Mouse (Mus musculus): ENCODE results near the gene Dock9.

Dock9 gene

GRCm38 (mm10) chr14:121791935-121792334, 5.7 kb downstream of the Dock9 start:
- no peak for DNase-seq (ENCODE audit: low spot score)

DNA sequence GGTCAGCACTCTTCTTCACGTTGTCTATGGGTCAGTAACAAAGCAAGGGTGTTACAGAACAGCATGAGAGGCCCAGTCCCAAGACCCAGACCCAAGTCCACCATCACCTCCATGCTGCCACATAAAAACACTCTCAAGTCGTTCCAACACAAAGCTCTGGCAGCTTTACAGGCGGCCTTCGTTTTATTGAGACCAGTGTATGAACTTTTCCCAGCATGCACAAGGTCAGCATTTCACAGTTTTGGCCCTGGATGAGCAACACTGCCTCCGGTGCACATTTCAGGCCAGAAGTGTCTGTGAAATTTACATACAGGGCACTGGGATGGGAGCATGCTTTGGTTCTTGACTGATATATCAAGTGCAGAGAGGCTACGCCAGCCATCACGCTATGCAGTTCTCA, 6.5 kb downstream of the Dock9 start:
- DNase-seq (ENCODE audit: low spot score), result peak; percentile 39

DNA sequence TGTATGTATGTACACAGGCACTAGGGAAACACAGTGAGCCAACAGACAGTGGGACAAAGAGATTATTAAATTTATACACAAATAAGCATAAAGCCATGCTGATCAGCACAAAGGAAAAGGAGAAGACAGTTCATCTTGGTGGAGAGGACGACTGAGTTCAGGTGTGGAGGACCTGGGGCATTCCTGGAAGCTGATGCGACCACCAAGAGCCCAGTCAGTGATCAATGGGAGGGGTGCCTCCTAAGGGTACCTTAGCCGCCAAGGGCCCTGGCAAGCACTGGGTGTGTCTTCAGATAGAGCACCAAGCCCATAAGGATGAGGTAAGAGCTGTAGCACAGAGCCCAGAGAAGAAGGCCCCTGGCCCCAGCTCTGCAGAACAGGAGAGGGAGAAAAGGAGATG, 8.4 kb downstream of the Dock9 start:
- no peak for DNase-seq (ENCODE audit: low spot score)

- DNase-seq (ENCODE audit: low spot score), result no peak
These were observed 9.2 kb downstream of the Dock9 start for GRCm38 (mm10) chr14:121788451-121788850.

DNA sequence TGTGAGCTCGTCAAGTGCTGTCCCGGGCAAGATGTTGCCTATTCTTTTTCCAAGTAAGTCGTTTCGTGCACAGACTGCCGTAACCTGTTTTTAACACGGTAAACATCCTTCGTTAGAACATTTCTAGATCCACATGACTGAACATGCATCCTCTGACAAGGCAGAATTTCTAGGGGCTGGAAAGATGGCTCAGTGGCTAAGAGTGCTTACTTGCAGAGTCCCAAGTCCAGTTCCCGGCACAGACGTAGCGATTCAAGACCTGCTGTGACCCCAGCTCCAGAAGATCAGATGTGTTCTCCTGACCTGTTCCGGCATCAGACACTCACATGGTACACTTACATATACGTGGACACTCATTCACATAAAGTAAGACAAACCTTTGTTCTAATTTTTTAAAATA, 10.2 kb downstream of the Dock9 start:
- DNase-seq (ENCODE audit: low spot score), result no peak

- DNase-seq (ENCODE audit: low spot score), result no peak
These were observed 10.7 kb downstream of the Dock9 start for GRCm38 (mm10) chr14:121786900-121787299.

GRCm38 (mm10) chr14:121785394-121785793, 12.2 kb downstream of the Dock9 start:
- no peak for DNase-seq (ENCODE audit: low spot score)

DNA sequence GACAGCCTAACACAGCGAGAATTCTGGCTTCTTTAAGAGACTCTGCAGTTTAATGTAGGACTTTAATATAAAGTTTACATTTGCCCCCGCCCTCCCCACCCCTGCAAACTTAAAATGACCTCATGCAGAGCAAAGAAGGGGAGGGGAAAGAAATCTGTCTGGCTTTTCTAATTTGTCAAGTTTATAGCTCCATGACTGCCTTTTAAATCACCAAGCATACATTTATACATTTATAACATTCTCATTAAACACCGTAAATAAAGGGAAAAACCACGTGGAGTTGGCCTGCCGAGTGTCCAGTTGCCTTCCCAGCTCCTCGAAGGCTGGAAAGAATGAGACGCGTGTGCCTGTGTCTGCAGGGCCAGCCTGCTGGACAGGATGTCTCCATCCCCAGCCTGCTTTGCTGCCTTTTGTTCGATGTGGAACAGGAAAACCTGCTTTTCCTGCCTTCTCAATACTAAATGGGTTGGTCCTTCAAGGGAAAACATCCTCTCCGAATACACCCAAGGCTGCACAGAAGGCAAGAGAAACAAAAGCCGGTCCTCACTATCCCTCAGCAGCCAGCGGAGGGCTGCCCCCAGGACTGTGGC, 16.6 kb downstream of the Dock9 start:
- no peak for DNase-seq (ENCODE audit: low spot score)

- no peak for DNase-seq (ENCODE audit: low spot score)
These were observed 17.3 kb downstream of the Dock9 start for GRCm38 (mm10) chr14:121780144-121780913.

DNA sequence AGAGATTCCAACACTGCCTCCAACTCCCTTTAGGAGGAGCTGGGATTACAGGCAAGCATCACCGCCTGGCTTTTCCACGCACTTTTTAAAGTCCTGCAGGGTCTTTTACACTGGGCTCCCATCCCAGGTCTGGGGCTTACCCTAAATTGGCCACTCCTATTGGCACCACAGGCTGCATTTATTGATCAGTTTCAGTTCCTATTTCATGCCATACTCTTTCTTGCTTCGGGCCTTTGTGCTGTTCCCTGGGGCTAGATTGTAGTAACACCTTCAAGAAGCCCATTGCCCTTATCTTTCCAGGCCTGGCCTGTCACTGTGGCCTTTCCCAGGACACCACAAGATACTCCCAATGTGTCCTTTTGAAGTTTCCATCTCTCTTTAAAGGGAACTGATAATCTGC, 18.0 kb downstream of the Dock9 start:
- DNase-seq (ENCODE audit: low spot score), result no peak

DNA sequence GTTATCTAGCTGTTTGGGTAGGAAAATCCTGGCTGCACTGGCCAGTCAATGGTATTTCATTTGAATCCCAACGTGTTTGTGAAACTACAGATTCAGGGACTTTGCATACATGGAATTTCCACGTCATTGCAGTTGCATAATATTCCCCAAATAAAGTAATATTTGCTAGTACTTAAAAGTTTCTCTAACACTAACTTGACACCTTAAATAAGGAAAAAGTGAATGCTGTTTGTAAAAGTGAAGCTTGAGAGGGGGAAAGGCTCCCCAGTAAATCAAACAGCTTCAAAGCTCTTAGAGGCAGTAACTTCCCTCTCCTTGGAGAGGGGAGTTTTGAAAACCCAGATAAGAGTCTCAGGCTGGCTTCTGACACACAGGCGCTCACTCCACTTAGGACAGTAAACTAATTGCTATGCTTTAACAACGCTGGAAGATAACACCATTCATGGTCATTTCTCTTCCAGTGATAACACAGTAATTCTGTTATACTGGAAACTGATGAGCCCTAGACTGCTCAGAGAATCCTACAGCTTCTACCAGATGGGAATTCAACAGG, 20.3 kb downstream of the Dock9 start:
- DNase-seq (ENCODE audit: low spot score), result no peak

DNA sequence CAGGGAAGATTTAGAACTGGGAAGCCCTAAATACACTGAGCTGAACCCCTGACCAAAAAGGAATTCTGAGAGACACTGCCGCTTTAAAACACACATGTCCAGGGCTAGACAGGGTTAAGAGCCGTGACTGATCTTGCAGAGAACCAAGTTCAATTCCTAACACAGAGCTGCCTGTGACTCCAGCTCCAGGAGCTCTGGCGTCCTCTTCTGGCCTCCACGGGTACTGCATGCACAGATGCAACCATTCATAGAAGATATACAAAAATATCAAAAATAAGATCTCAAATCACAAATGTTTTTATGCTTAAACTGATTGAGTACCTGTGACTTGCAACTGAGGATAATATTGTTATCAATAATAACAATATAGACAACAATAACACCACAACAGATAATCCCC, 20.9 kb downstream of the Dock9 start:
- no peak for DNase-seq (ENCODE audit: low spot score)

DNA sequence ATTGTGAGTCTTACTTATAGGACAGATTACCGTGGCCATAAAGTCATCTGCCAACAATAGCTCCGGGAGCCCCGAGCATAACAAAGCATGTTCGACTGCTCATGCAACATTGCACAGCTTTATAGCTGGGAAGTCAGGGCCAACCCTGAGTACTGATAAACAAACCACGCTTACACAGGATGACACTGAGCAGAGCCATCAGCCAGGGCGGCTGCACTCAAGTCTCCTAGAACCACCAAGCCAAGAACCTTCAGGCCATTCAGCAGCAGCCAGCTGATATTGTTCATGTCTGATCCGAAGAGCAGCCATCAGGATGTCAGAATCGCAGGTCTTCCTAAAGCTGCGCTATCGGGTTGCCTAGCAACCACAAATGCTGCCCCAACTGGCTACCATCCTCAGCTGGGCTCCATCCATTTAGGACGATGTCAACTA, 35.6 kb downstream of the Dock9 start:
- DNase-seq (ENCODE audit: low spot score), result no peak

DNA sequence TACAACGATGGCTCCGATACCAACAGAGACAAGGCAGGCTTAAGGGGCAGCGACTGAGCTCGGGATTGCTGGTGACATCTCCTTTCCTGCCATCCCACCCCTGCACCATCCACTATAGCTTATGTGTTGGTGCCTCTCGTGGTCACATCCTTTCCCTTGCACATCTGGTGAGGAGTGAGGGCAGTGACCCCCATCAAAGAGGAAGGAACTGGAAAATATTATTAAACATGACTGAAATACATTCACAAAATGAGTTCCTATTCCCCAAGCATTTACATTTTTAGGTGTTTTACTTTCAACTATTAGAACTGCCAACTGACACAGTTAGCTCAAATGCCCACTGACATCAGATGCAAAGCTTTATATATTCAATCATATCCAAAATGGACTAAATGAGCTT, 37.2 kb downstream of the Dock9 start:
- no peak for DNase-seq (ENCODE audit: low spot score)

DNA sequence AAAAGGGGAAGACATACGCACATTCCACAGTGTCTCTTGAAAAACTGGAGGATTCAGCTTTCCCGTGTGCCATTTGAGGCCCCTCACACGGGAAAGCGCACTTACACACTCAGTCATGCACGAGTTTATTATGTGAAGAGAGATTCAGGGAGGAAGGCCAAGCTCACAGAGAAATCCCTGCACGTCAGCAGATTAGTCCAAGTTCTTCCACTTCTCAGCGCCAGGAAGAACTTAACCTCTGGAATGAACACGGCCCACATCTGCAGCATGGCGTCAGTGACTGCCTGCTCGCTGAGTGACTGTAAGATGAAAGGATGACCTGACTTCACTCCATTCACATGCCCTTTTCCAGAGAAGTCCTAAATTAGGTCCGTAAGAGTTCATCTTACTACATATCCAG, 43.5 kb downstream of the Dock9 start:
- no peak for DNase-seq (ENCODE audit: low spot score)

DNA sequence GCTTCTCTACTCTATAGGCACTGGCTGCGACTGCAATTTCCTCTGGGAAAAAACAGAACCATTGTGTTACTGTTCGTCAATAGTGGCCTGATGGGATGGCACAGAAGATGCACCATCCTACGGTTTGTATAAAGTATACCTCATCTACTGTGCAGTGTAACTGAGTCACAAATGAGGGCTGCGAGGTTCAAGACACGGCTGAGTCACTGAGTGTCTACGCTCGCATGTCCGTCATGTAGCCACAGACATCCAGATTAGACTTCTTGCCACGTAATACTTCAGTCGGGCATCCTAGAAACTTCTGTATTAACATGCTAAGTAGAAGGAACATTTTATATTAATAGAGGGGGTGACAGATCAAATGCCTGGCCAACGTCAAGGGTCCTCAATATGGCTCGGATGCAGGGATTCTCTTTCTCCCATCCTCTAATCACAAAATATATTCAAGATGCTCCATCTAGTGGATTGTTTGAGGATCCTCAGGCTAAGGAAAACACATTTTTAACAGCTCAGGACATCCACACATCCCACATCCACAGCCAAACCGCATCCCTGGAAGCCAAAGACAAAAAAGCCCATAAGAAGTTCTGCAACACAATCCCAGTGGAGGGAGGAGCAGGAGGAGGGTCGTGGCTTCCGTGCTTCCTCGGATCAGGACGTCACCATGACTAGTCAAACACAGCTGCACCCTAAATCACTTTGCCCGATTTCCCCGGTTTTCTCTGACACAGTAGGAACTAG, 44.8 kb downstream of the Dock9 start:
- DNase-seq (ENCODE audit: low spot score), result peak; percentile 41

GRCm38 (mm10) chr14:121749606-121750005, 48.0 kb downstream of the Dock9 start:
- peak; percentile 58 for DNase-seq (ENCODE audit: low spot score)

DNA sequence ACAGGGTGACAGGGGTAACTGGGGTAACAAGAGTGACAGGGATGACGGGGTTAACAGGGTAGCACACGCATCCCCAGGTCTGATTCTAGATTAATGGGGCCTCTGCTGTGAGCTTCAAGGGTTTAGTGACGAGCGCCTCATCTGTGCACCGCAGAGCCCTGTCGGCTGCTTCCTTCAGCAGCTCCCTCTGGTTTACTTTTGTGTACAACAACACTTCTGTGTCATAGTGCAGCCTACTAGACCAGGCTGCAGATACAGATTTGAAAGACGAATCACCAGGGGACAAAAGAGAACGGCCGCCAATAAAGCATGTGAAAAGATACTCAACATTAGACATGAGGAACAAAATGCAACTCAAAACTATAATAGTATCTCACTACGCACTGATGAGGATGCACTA, 48.6 kb downstream of the Dock9 start:
- no peak for DNase-seq (ENCODE audit: low spot score)

- DNase-seq (ENCODE audit: low spot score), result no peak
These were observed 50.3 kb downstream of the Dock9 start for GRCm38 (mm10) chr14:121747360-121747759.

DNA sequence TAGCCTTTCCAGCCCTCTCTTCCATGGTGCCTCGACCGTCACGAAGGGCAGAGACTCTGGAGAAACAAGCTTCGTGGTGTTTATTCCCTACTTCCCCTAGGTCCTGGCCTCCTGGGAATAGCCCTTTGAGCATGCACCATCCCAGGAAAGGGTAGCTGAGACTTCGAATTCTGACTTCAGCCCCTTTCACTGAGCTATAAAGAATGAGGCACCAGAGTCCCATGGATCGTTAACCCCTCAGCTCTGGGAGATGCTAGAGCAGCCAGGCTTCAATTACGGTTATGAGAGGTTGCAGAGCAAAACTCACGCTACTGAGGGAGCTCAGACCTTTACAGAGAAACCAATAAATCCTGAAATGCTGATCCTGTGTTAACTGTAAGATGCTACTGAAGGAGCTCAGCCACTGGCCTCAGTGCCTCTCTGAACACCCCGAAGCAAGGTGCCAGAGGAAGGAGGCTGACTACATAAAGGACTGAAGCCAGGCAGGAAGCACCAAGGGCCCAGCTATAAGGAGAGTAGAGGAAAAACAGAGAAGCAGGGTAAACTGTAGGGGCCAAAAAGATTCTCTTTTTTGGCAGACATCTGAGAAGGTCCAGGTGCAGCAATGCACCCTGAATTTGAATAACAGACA, 53.7 kb downstream of the Dock9 start:
- DNase-seq (ENCODE audit: low spot score), result no peak

GRCm38 (mm10) chr14:121738431-121739403, 58.9 kb downstream of the Dock9 start:
- DNase-seq (ENCODE audit: low spot score), result no peak

All from adipocyte (in vitro differentiated cells).